Mouse (Mus musculus) embryonic fibroblast, embryonic 13.5 days (primary cell): Measurements from ENCODE around the gene Ano1.

Source experiments
- CTCF ChIP-seq: IDR thresholded peaks from 2 replicates; pipeline ENCODE4 v1.5.1; 2011; ENCODE audit warnings: mild to moderate bottlenecking, control low read depth, low read length, moderate library complexity, borderline replicate concordance; ENCODE audit not compliant: insufficient read depth
- POLR2A ChIP-seq: IDR thresholded peaks from 2 replicates; pipeline ENCODE4 v1.6.1; 2011; ENCODE audit warnings: low read depth, mild to moderate bottlenecking, control low read depth, low read length, moderate library complexity

GRCm38 (mm10) chr7:144752919-144753656, 1.3 kb upstream of the Ano1 start:
- no peak for TF ChIP-seq CTCF
- TF ChIP-seq POLR2A: no peak
